Mouse (Mus musculus) granulocyte monocyte progenitor cell, adult 5-6 weeks (primary cell): ENCODE measurements around the gene Hrc. TPM values are rescaled to one million over a fixed set of nuclear protein-coding genes. Genes with fewer than 3 reads are reported as not detected.
"Not testable (repeated sequence)": the region's sequence is repeated elsewhere in the genome, so short reads cannot be mapped to it uniquely, and the experiment has no call there.

Experiments used
- ATAC-seq: replicated peaks from 2 replicates; pipeline ENCODE4 v1.8.0; 2016; ENCODE audit warnings: mild to moderate bottlenecking, moderate TSS enrichment, inconsistent platforms; ENCODE audit not compliant: poor library complexity, severe bottlenecking
- total RNA-seq, 2 experiments: library from RNA; stranded (forward) in 1 of 2; stranded (reverse) in 1 of 2; fragments of 200-712, 200-1000 nt in 1 of 2; fragments of >200 nt in 1 of 2; fragmentation: Nextera tagmentation in 1 of 2; gene quantifications; 2 replicates each; pipeline ENCODE4 v1.2.3; 2014 to 2017

The Hrc gene
- total RNA-seq, 2 experiments from 2014 or later = not detected

- peak; percentile 67 for ATAC-seq
Observed at GRCm38 (mm10) chr7:45332685-45333425, 2.2 kb upstream of the Hrc start.

- ATAC-seq = peak; percentile 80
Observed at GRCm38 (mm10) chr7:45333431-45333982, 1.6 kb upstream of the Hrc start, which contains the start of gene Trpm4. TSS of gene Trpm4 (minus strand) at chr7:45333780.

- no peak for ATAC-seq
Observed at GRCm38 (mm10) chr7:45334605-45335004, 485 bp upstream of the Hrc start.

- no peak for ATAC-seq
Observed at GRCm38 (mm10) chr7:45336319-45336718, 1.2 kb downstream of the Hrc start.

GRCm38 (mm10) chr7:45337469-45337868 lies 2.4 kb downstream of the Hrc start:
- no peak for ATAC-seq

- ATAC-seq = 0 out of 2 replicates have a peak, but pooled peaks have one; percentile 2
Observed at GRCm38 (mm10) chr7:45338161-45338911, 3.2 kb downstream of the Hrc start.

- peak; percentile 60 for ATAC-seq
Observed at GRCm38 (mm10) chr7:45339410-45340065, 4.4 kb downstream of the Hrc start.

GRCm38 (mm10) chr7:45340066-45340442 lies 5.0 kb downstream of the Hrc start:
- ATAC-seq = no peak

- peak; percentile 37 for ATAC-seq
Observed at GRCm38 (mm10) chr7:45340669-45341068, 5.6 kb downstream of the Hrc start.

GRCm38 (mm10) chr7:45341303-45341702 lies 6.2 kb downstream of the Hrc start:
- ATAC-seq = peak; percentile 71

GRCm38 (mm10) chr7:45342081-45342480 lies 7.0 kb downstream of the Hrc start:
- no peak for ATAC-seq

GRCm38 (mm10) chr7:45343543-45343942 lies 8.5 kb downstream of the Hrc start:
- no peak for ATAC-seq

GRCm38 (mm10) chr7:45346905-45347304 lies 11.8 kb downstream of the Hrc start:
- no peak; the same call in 1 of the 2 replicates for ATAC-seq

- no peak for ATAC-seq
Observed at GRCm38 (mm10) chr7:45353041-45353440, 18.0 kb downstream of the Hrc start.

GRCm38 (mm10) chr7:45355318-45356020 lies 20.4 kb downstream of the Hrc start:
- no peak for ATAC-seq

- no peak for ATAC-seq
Observed at GRCm38 (mm10) chr7:45356087-45356486, 21.0 kb downstream of the Hrc start.

GRCm38 (mm10) chr7:45359081-45359480 lies 24.0 kb downstream of the Hrc start:
- ATAC-seq = not testable (repeated sequence)

- ATAC-seq = no peak
Observed at GRCm38 (mm10) chr7:45360404-45361125, 25.5 kb downstream of the Hrc start.

GRCm38 (mm10) chr7:45361243-45361804 lies 26.2 kb downstream of the Hrc start:
- ATAC-seq = peak; percentile 75
